Mouse (Mus musculus): ENCODE data around the gene Sphkap.

GRCm38 (mm10) chr1:83433932-83434331 is 25.9 kb upstream of the Sphkap start:
- TF ChIP-seq CTCF (conservative IDR thresholded peaks at IDR 0.05; ENCODE audit: low read length) = no peak
- no peak for TF ChIP-seq POU5F1 (IDR thresholded peaks at IDR 0.05; ENCODE audit: borderline replicate concordance, low read length)
- no peak for TF ChIP-seq NANOG (IDR thresholded peaks at IDR 0.05; ENCODE audit: borderline replicate concordance, low read length)
